14 mouse cellular contexts compared by ENCODE assay signal in the genomic region with DNA sequence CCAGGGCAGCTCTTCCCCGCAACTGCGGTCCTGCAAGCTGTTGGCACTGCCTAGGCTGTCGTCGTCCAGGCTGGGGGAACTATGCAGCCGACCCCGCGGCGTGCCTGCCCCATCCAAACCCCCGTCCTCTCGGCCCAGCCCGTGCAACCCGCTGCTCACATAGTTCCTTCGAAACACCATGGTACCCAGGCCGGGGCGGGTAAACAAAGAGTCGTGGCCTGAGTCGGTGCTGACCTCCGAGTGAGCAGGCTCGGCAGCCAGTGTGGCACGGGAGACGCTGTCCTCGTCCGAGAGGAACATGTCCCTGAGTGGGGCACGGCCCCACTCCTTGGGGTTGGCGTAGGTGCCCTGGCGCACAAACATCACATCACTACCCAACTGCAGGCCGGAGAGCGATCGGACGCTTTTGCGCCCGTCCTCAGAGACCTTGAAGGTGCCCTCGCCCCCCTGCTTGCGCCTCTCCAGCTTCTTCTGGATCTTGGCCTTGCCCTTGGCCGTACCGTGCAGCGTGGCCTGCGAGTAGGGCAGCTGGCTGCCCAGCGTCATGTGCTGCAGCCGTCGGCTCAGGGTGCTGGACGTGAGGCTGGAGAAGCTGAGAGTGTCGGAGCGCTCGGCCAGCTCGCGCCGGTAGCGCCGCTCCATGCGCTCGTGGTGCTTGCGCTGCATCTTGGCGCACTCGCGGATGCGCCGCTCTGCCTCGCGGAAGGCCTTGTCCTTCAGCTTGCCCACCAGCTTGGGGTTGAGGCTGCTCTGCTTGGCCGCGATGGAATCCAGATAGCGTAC. TPM values are rescaled to one million over a fixed set of nuclear protein-coding genes. Genes with fewer than 3 reads are reported as not detected.
DNase-seq lines count a peak whose midpoint lies in the region; ATAC-seq and TF ChIP-seq lines count a peak whose summit lies in the region.
"Had no signal": no experiment of that assay in that cellular context is flagged by ENCODE, and none has a peak within 500 bp of the region (broad histone marks: within the 10 kb centered on the region; RNA-seq: fewer than 3 reads in every experiment).

No protein-coding gene starts in this region.

- TF ChIP-seq CTCF in ES-Bruce4 (IDR thresholded peaks at IDR 0.05; ENCODE audit: low read depth, low read length) = no peak

- ATAC-seq in forebrain, embryonic 13.5 days = no peak
- ATAC-seq in erythroblast, adult 5-6 weeks (replicated peaks; ENCODE audit: low FRiP score, poor library complexity, severe bottlenecking) = no peak

- no peak overlapping the region for H3K4me2 ChIP-seq in forebrain, embryonic 13.5 days

- no peaks in the 10 kb centered on the region for H3K4me1 ChIP-seq in ES-Bruce4 (ENCODE audit: control insufficient read depth, insufficient read depth, low read length)
- H3K4me1 ChIP-seq in forebrain, embryonic 13.5 days = peaks cover 23% of the 10 kb centered on the region
- peaks cover 50% of the 10 kb centered on the region for H3K4me1 ChIP-seq in midbrain, embryonic 10.5 days

- no peak for TF ChIP-seq POLR2A in ES-Bruce4 (IDR thresholded peaks at IDR 0.05; ENCODE audit: insufficient read depth, low read length)

- H3K27me3 ChIP-seq in ES-Bruce4 (ENCODE audit: control insufficient read depth, insufficient read depth, low read length, poor library complexity, severe bottlenecking) = no peaks in the 10 kb centered on the region
- H3K27me3 ChIP-seq in forebrain, embryonic 13.5 days = peaks cover 99% of the 10 kb centered on the region
- peaks cover 100% of the 10 kb centered on the region for H3K27me3 ChIP-seq in midbrain, embryonic 10.5 days (ENCODE audit: low read depth, poor library complexity, severe bottlenecking)

- H3K4me3 ChIP-seq in ES-Bruce4 (ENCODE audit: low read depth, low read length) = peak overlapping the region; percentile 42
- peak overlapping the region; percentile 12; the same call in 1 of the 2 replicates for H3K4me3 ChIP-seq in forebrain, embryonic 13.5 days
- H3K4me3 ChIP-seq in midbrain, embryonic 10.5 days = peak overlapping the region; percentile 40

- peak; percentile 83 for DNase-seq in heart, adult 11 months
- DNase-seq in heart, adult 18-20 months = no peak
- peak; percentile 38 for DNase-seq in midbrain, embryonic 10.5 days (ENCODE audit: low spot score)
- no peak for DNase-seq in retina, embryonic 14.5 days (ENCODE audit: low spot score)
- DNase-seq in thymus, postnatal 36 days = no peak
- DNase-seq: cerebellum, adult 2 months; kidney, postnatal 10 days; right cerebral cortex, adult 18-20 months had no signal

- WGBS in forebrain, embryonic 13.5 days = 3% methylated on average over 63 of the region's 63 CpGs
- 3% methylated on average over 62 of the region's 63 CpGs for WGBS in midbrain, embryonic 10.5 days

- no peak for TF ChIP-seq EP300 in ES-Bruce4 (IDR thresholded peaks at IDR 0.05; ENCODE audit: insufficient read depth, low read depth, low read length)

- H3K27ac ChIP-seq in ES-Bruce4 (ENCODE audit: insufficient read depth, low read length) = no peak overlapping the region
- H3K27ac ChIP-seq in forebrain, embryonic 13.5 days = no peak overlapping the region
- H3K27ac ChIP-seq in midbrain, embryonic 10.5 days (replicated peaks) = no peak overlapping the region
- H3K27ac ChIP-seq: macrophage; stomach, postnatal 0 days had no signal

- H3K36me3 ChIP-seq in ES-Bruce4 (ENCODE audit: control insufficient read depth, insufficient read depth, low read length, poor library complexity, severe bottlenecking) = no peaks in the 10 kb centered on the region
- H3K36me3 ChIP-seq in forebrain, embryonic 13.5 days (ENCODE audit: poor library complexity, severe bottlenecking) = no peaks in the 10 kb centered on the region
- H3K36me3 ChIP-seq in midbrain, embryonic 10.5 days = no peaks in the 10 kb centered on the region

- no peak overlapping the region for H3K9ac ChIP-seq in ES-Bruce4 (ENCODE audit: low read depth, poor library complexity, severe bottlenecking)
- H3K9ac ChIP-seq in forebrain, embryonic 13.5 days = no peak overlapping the region

- no peaks in the 10 kb centered on the region for H3K9me3 ChIP-seq in ES-Bruce4 (replicated peaks; ENCODE audit: control insufficient read depth, insufficient read depth, low read length, poor library complexity, severe bottlenecking)
- H3K9me3 ChIP-seq in forebrain, embryonic 13.5 days (replicated peaks) = no peaks in the 10 kb centered on the region
- no peaks in the 10 kb centered on the region for H3K9me3 ChIP-seq in midbrain, embryonic 10.5 days (replicated peaks)

RNA-seq across cellular contexts. Expression of a gene that starts 3.4 kb away (rescaled TPM):
- under 1 TPM in 1 of 2 experiments, not detected in 1; 0.10 TPM for total RNA-seq in heart, adult 18-20 months (2021)
- polyA plus RNA-seq in ES-Bruce4 (2011; ENCODE audit: insufficient read depth, insufficient read length, low read depth, missing spikeins) = 0.24 and 0.33 TPM in 2 replicates
- polyA plus RNA-seq in forebrain, embryonic 13.5 days (2015; fragmentation: Nextera tagmentation; extraction: Ambion mirVana) = not detected in 2 replicates
- not detected in 2 replicates for polyA plus RNA-seq in midbrain, embryonic 10.5 days (2016; fragmentation: Nextera tagmentation; extraction: Ambion mirVana)
- total RNA-seq in erythroblast, adult 5-6 weeks (2015; ENCODE audit: low replicate concordance) = not detected in 2 replicates
- not detected in 2 replicates for total RNA-seq in erythroblast, adult 5-6 weeks (2017; ENCODE audit: low replicate concordance)
- polyA plus RNA-seq: macrophage had no signal

RNA-seq across cellular contexts. Expression of a gene that starts 11.5 kb away (rescaled TPM):
- not detected for total RNA-seq in heart, adult 18-20 months (2021)
- not detected in 2 replicates for polyA plus RNA-seq in ES-Bruce4 (2011; ENCODE audit: insufficient read depth, insufficient read length, low read depth, missing spikeins)
- polyA plus RNA-seq in forebrain, embryonic 13.5 days (2015; fragmentation: Nextera tagmentation; extraction: Ambion mirVana) = not detected in 2 replicates
- not detected in 2 replicates for polyA plus RNA-seq in midbrain, embryonic 10.5 days (2016; fragmentation: Nextera tagmentation; extraction: Ambion mirVana)
- total RNA-seq in erythroblast, adult 5-6 weeks (2015; ENCODE audit: low replicate concordance) = not detected in 2 replicates
- not detected in 2 replicates for total RNA-seq in erythroblast, adult 5-6 weeks (2017; ENCODE audit: low replicate concordance)
- total RNA-seq: gastrocnemius, adult 18-20 months had no signal
- polyA plus RNA-seq: macrophage had no signal

RNA-seq across cellular contexts. Expression of a gene that starts 16.1 kb away (rescaled TPM):
- total RNA-seq in heart, adult 18-20 months (2021) = not detected
- not detected in 2 replicates for polyA plus RNA-seq in ES-Bruce4 (2011; ENCODE audit: insufficient read depth, insufficient read length, low read depth, missing spikeins)
- polyA plus RNA-seq in forebrain, embryonic 13.5 days (2015; fragmentation: Nextera tagmentation; extraction: Ambion mirVana) = 0.14 TPM in 1 of 2 replicates, not detected in the other
- 0.37 and 0.42 TPM in 2 replicates for polyA plus RNA-seq in midbrain, embryonic 10.5 days (2016; fragmentation: Nextera tagmentation; extraction: Ambion mirVana)
- total RNA-seq in erythroblast, adult 5-6 weeks (2015; ENCODE audit: low replicate concordance) = not detected in 2 replicates
- total RNA-seq in erythroblast, adult 5-6 weeks (2017; ENCODE audit: low replicate concordance) = not detected in 2 replicates
- total RNA-seq: gastrocnemius, adult 18-20 months had no signal
- polyA plus RNA-seq: macrophage had no signal

RNA-seq across cellular contexts. Expression of a gene that starts 21.0 kb away (rescaled TPM):
- 1 to 10 TPM; 2.2 to 2.4 TPM for total RNA-seq in heart, adult 18-20 months (2021)
- polyA plus RNA-seq in ES-Bruce4 (2011; ENCODE audit: insufficient read depth, insufficient read length, low read depth, missing spikeins) = 6.7 and 7.1 TPM in 2 replicates
- polyA plus RNA-seq in forebrain, embryonic 13.5 days (2015; fragmentation: Nextera tagmentation; extraction: Ambion mirVana) = 0.23 and 0.39 TPM in 2 replicates
- polyA plus RNA-seq in midbrain, embryonic 10.5 days (2016; fragmentation: Nextera tagmentation; extraction: Ambion mirVana) = 0.22 and 0.37 TPM in 2 replicates
- total RNA-seq in erythroblast, adult 5-6 weeks (2015; ENCODE audit: low replicate concordance) = 0.21 TPM in 1 of 2 replicates, not detected in the other
- total RNA-seq in erythroblast, adult 5-6 weeks (2017; ENCODE audit: low replicate concordance) = 0.26 and 0.84 TPM in 2 replicates

RNA-seq across cellular contexts. Expression of a gene that starts 41.6 kb away (rescaled TPM):
- total RNA-seq in heart, adult 18-20 months (2021) = 10 to 100 TPM in 1 of 2 experiments, 1 to 10 TPM in 1; 9.8 to 10.1 TPM
- 11.6 and 12.8 TPM in 2 replicates for polyA plus RNA-seq in ES-Bruce4 (2011; ENCODE audit: insufficient read depth, insufficient read length, low read depth, missing spikeins)
- polyA plus RNA-seq in forebrain, embryonic 13.5 days (2015; fragmentation: Nextera tagmentation; extraction: Ambion mirVana) = 19.7 and 20.5 TPM in 2 replicates
- 16.7 and 19.8 TPM in 2 replicates for polyA plus RNA-seq in midbrain, embryonic 10.5 days (2016; fragmentation: Nextera tagmentation; extraction: Ambion mirVana)
- total RNA-seq in erythroblast, adult 5-6 weeks (2015; ENCODE audit: low replicate concordance) = 4.2 TPM in 1 of 2 replicates, not detected in the other
- total RNA-seq in erythroblast, adult 5-6 weeks (2017; ENCODE audit: low replicate concordance) = 2.9 TPM in 1 of 2 replicates, not detected in the other

Comparison
In these comparisons a context has a peak if more than half of its experiments do, and no peak if none do; other contexts are left out.
1. DNase-seq: peak in heart, adult 11 months (single experiment) and midbrain, embryonic 10.5 days (single experiment); none in heart, adult 18-20 months (0 of 2), retina, embryonic 14.5 days (single experiment) and thymus, postnatal 36 days (0 of 2).
2. Peak in every context shown above with its lines, with median percentiles within 50 percentile points of each other: H3K4me3 ChIP-seq.